Mouse (Mus musculus) heart, postnatal 0 days (tissue): ENCODE measurements around the gene Hist1h2bm. TPM values are rescaled to one million over a fixed set of nuclear protein-coding genes. Genes with fewer than 3 reads are reported as not detected.
"Not testable (repeated sequence)": the region's sequence is repeated elsewhere in the genome, so short reads cannot be mapped to it uniquely, and the experiment has no call there.

Experiments used
- ATAC-seq: fragments of 200-750 bp; cut with Nextera tagmentation; 2 replicates; pipeline ENCODE4 v1.8.0; 2017; ENCODE audit warnings: low read depth, moderate number of reproducible peaks, moderate library complexity; ENCODE audit not compliant: insufficient read depth
- DNase-seq: peaks from one replicate; pipeline ENCODE4 v3.0.0-alpha.2; 2016; ENCODE audit warnings: low spot score
- H3K27ac ChIP-seq: fragments of 300-500 bp; sonication (generic); 2 replicates; pipeline ENCODE4 v1.5.1; 2014; ENCODE audit warnings: low read depth, mild to moderate bottlenecking
- H3K27me3 ChIP-seq: fragments of 300-500 bp; sonication (generic); 2 replicates; pipeline ENCODE4 v1.6.1; 2014; ENCODE audit warnings: low read length, mixed read lengths; ENCODE audit not compliant: control insufficient read depth, insufficient read depth
- H3K36me3 ChIP-seq: fragments of 300-500 bp; sonication (generic); replicated peaks from 2 replicates; pipeline ENCODE4 v1.6.1; 2014; ENCODE audit warnings: low read length, mixed read lengths; ENCODE audit not compliant: control insufficient read depth, insufficient read depth
- H3K4me1 ChIP-seq: fragments of 300-500 bp; sonication (generic); 2 replicates; pipeline ENCODE4 v1.6.1; 2014; ENCODE audit warnings: antibody characterized with exemption; ENCODE audit not compliant: control insufficient read depth, insufficient read depth
- H3K4me2 ChIP-seq: fragments of 300-500 bp; sonication (generic); 2 replicates; pipeline ENCODE4 v1.6.1; 2014; ENCODE audit warnings: low read depth, mild to moderate bottlenecking, low read length, moderate library complexity
- H3K4me3 ChIP-seq: fragments of 300-500 bp; sonication (generic); 2 replicates; pipeline ENCODE4 v1.5.1; 2014; ENCODE audit warnings: low read depth, low read length
- H3K9ac ChIP-seq: fragments of 300-500 bp; sonication (generic); replicated peaks from 2 replicates; pipeline ENCODE4 v1.6.1; 2014; ENCODE audit warnings: low read depth, low read length, mixed read lengths
- H3K9me3 ChIP-seq: fragments of 300-500 bp; sonication (generic); replicated peaks from 2 replicates; pipeline ENCODE4 v1.6.1; 2016; ENCODE audit warnings: low read length; ENCODE audit not compliant: control insufficient read depth
- CTCF ChIP-seq: IDR thresholded peaks from 2 replicates; pipeline ENCODE4 v1.5.1; 2016; ENCODE audit warnings: antibody characterized with exemption, control low read depth, low read depth
- EP300 ChIP-seq: IDR thresholded peaks from 2 replicates; pipeline ENCODE4 v1.6.1; 2016; ENCODE audit warnings: antibody characterized with exemption, low read depth
- WGBS: fragments of 180-500 bp; shearing (Covaris S2); extraction: QIAGEN DNeasy Blood & Tissue Kit; methylation state at CpG from one replicate; pipeline ENCODE4 v1.1.7; 2014; 5-methylcytosine and 5-hydroxymethylcytosine counted together
- polyA plus RNA-seq: library from polyadenylated mRNA; unstranded; fragments of >200 nt; fragmentation: Nextera tagmentation; extraction: Ambion mirVana; gene quantifications from 2 replicates; pipeline ENCODE4 v1.2.1, GENCODE M21; 2015
- total RNA-seq: library from RNA; depleted of rRNA; stranded (reverse); fragments of >200 nt; gene quantifications from 2 replicates; pipeline ENCODE4 v1.2.3, GENCODE M21; 2014; ENCODE audit warnings: low replicate concordance

Gene Hist1h2bm
- total and polyA plus RNA-seq, 2 experiments from 2014 or later = 0.90 to 1,438 TPM

DNA sequence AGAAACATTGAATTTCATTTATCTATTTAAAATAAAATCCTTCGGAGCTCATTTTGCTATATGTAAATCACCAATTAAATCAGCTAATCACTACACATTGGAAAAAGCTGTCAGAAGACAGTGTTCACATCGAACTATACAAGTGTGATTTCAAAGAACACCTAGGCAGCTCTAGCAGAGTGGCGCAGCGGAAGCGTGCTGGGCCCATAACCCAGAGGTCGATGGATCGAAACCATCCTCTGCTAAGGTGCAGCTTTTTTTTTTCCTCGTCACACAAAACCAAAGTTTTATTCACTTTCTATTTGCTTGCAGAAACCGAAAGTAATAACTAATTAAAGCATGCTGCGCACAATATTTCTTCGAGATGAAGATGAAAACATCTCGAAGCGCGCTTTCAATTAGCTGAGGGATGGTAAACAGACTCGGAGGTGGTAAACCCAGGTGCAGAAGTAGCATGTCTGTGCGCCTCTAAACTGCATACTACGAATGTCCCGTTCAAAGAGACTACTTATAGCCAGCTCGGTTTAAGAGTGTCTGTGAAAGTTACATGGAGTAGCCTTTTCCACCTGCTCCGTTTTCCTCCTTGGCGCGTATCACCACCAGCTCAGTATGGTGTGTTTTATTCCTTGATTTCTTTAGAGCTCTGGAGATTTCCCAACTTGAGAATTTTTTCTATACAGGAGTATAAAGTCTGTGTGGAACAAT lies 10.9 kb upstream of the Hist1h2bm start:
- no peaks in the 10 kb centered on the region for H3K9me3 ChIP-seq
- TF ChIP-seq EP300 = no peak
- TF ChIP-seq CTCF = no peak
- H3K36me3 ChIP-seq = no peaks in the 10 kb centered on the region
- peak overlapping the region; percentile 64 for H3K9ac ChIP-seq
- DNase-seq (peak; percentile 50), ATAC-seq (peak; percentile 77)
- peak overlapping the region; percentile 79 for H3K4me2 ChIP-seq
- peaks cover 14% of the 10 kb centered on the region for H3K4me1 ChIP-seq
- 2% methylated on average over 22 of the region's 22 CpGs for WGBS
- no peaks in the 10 kb centered on the region for H3K27me3 ChIP-seq
- peak overlapping the region; percentile 13; the same call in 1 of the 2 replicates for H3K27ac ChIP-seq
- H3K4me3 ChIP-seq = peak overlapping the region; percentile 63

DNA sequence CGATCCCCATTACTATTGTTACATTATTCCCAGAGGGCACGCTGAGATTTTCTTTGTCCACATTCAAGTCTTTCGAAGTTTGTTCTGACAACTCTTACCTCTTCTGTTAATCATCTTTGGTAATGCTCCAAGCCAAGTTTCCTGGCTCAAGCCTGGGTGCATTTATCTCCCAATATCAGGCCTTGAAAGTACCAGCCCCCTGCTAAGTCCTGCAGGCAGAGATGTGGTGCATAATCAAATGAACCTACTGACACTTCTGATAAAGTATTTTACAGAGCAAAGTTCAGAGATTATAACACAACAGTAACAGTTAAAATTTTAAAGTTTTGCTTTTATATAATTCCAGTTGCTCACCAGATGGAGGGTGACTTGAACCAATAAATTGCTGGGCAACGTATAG lies 10.1 kb upstream of the Hist1h2bm start:
- Histone ChIP-seq H3K4me2 (peak overlapping the region; percentile 79), H3K27me3 (no peaks in the 10 kb centered on the region), H3K4me3 (peak overlapping the region; percentile 63; the same call in 1 of the 2 replicates), H3K36me3 (no peaks in the 10 kb centered on the region), H3K9ac (peak overlapping the region; percentile 64; the same call in 1 of the 2 replicates), H3K27ac (no peak overlapping the region), H3K9me3 (no peaks in the 10 kb centered on the region), H3K4me1 (peaks cover 14% of the 10 kb centered on the region)
- no peak for ATAC-seq
- no peak for DNase-seq
- WGBS = 27% methylated on average over 4 of the region's 4 CpGs
- TF ChIP-seq EP300 (no peak), CTCF (no peak)

DNA sequence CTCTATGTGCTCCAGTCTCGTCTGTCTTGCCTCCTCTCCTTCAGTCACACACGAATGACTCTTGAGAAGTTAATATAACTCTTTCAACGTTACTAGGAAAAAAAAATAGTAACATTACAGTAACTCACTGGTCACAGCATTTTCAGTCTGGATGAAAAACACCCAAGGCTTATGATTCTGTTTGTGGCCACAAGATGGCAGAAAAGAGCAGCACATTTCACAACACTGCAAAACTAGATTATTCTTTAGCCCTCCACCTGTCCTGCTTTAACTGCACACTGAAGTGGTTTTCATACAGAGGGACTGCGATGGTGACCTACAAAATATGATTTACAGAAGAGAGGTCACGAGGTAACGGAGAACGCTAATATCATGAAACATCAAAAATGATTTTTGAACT lies 7.1 kb upstream of the Hist1h2bm start:
- TF ChIP-seq EP300 (no peak), CTCF (peak; percentile 83)

DNA sequence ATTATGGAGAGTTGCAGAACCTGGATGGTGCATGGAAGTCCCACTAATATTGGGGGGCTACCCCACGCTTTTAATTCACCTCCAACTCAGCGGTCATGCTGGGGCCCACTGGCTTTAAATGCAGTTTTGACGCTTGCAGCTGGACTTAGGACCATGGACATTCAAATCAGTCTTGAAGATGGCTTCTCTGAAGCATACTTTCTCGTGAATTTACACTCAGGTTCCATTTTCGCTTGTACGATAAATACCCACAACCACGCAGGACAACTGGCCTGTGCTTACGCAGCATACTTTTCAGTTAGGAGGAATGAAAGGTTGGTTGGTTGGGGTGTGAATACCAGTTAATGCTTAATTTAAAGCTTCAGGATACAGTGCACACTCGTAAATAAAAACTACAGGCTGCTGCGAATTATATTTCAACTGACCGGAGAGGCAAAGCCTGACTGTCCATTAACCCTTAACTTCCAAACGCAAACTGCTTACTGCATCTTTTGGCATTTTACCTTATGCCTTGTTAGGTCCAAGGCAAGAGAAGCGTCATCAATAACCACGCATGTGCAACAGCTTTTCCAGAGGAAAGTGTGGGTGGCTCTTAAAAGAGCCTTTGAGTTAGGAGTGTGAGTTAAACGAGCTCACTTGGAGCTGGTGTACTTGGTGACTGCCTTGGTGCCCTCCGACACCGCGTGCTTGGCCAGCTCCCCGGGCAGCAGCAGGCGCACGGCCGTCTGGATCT lies 6.5 kb upstream of the Hist1h2bm start:
- H3K9ac ChIP-seq = no peak overlapping the region; the same call in 1 of the 2 replicates
- no peak for ATAC-seq
- no peak for TF ChIP-seq CTCF
- no peak for TF ChIP-seq EP300
- no peak for DNase-seq
- no peaks in the 10 kb centered on the region for H3K27me3 ChIP-seq
- H3K36me3 ChIP-seq = no peaks in the 10 kb centered on the region
- peak overlapping the region; percentile 89 for H3K27ac ChIP-seq
- peaks cover 14% of the 10 kb centered on the region for H3K4me1 ChIP-seq
- peak overlapping the region; percentile 44 for H3K4me3 ChIP-seq
- 1% methylated on average over 22 of the region's 22 CpGs for WGBS
- peak overlapping the region; percentile 73 for H3K4me2 ChIP-seq
- no peaks in the 10 kb centered on the region for H3K9me3 ChIP-seq

More for the DNA sequence above, 7.1 kb upstream of the Hist1h2bm start:
- H3K4me3 ChIP-seq = peak overlapping the region; percentile 44
- H3K36me3 ChIP-seq = no peaks in the 10 kb centered on the region
- no peaks in the 10 kb centered on the region for H3K27me3 ChIP-seq
- H3K27ac ChIP-seq = no peak overlapping the region
- DNase-seq (peak; percentile 82), ATAC-seq (no peak)
- H3K4me2 ChIP-seq = peak overlapping the region; percentile 73
- under 1% methylated on average over 7 of the region's 7 CpGs for WGBS
- H3K9ac ChIP-seq = no peak overlapping the region
- H3K9me3 ChIP-seq = no peaks in the 10 kb centered on the region
- peaks cover 14% of the 10 kb centered on the region for H3K4me1 ChIP-seq

DNA sequence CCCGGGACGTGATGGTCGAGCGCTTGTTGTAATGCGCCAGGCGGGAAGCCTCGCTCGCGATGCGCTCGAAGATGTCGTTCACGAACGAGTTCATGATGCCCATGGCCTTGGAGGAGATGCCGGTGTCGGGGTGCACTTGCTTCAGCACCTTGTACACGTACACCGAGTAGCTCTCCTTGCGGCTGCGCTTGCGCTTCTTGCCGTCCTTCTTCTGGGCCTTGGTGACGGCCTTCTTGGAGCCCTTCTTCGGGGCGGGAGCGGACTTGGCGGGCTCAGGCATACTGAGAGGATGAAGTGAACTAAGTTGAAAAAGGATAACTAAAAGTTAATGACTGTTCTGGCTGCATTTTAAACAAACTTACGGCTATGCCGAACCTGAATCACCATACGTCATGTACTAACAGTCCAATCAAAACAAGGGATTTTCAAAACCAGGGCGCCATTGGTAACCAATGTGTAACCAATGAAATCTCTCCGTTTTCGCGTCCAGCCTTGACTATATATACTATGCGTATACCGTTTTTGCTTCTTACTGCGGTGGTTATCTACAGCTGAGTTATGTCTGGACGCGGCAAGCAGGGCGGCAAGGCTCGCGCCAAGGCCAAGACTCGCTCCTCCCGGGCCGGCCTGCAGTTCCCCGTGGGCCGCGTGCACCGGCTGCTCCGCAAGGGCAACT lies 5.8 kb upstream of the Hist1h2bm start, which contains the start of the genes Hist1h2bl and Hist1h2ai:
Hist1h2bl (minus strand) TSS at position 280 of the 676 bp plus-strand sequence.
Hist1h2ai (plus strand) TSS at position 559 of the 676 bp plus-strand sequence.
- Histone ChIP-seq H3K9ac (peak within 1 kb of the TSS; percentile 62), H3K27ac (peak within 1 kb of the TSS; percentile 89), H3K4me3 (peak within 1 kb of the TSS; percentile 44), H3K4me2 (peak within 1 kb of the TSS; percentile 73), H3K4me1 (peaks cover 17% of the 10 kb centered on the region)
- H3K27me3 ChIP-seq, H3K36me3 ChIP-seq, H3K9me3 ChIP-seq: not testable (repeated sequence)
- ATAC-seq (peak; percentile 89), DNase-seq (peak; percentile 95)
- peak; percentile 54; the same call in 1 of the 2 replicates for TF ChIP-seq EP300
- under 1% methylated on average over 29 of the region's 50 CpGs for WGBS

DNA sequence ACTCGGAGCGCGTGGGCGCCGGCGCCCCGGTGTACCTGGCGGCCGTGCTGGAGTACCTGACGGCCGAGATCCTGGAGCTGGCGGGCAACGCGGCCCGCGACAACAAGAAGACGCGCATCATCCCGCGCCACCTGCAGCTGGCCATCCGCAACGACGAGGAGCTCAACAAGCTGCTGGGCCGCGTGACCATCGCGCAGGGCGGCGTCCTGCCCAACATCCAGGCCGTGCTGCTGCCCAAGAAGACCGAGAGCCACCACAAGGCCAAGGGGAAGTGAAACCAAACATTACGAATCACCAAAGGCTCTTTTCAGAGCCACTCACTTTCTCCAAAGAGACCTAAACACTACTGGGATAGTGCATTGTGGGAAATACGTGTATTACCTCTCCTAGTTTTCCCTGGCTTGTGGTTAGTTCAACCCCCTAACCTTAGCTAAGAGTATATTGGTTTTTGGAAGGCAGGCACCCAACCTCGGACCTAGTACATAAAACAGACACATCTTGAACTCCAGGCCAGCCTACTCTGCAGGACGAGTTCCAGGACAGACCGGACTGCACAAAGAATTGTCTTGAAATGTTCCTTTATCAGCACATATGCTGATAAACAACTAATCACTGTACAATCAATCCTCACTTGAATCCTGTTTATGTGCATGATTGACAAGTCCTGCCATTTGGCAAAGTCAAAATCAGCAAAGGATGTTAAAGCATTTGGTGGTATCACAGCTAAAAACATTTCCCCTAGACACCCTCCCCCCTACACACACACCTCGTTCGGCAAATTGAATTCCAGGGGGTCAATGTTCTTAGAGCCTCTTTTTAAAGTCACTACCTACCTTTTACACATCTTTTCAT lies 5.1 kb upstream of the Hist1h2bm start:
- not testable (repeated sequence) for DNase-seq

More for the DNA sequence above, 5.1 kb upstream of the Hist1h2bm start:
- Histone ChIP-seq H3K9ac (peak overlapping the region; percentile 62), H3K4me3 (peak overlapping the region; percentile 44), H3K27ac (peak overlapping the region; percentile 89), H3K4me2 (peak overlapping the region; percentile 73), H3K4me1 (peaks cover 12% of the 10 kb centered on the region)
- under 1% methylated on average over 10 of the region's 38 CpGs for WGBS
- not testable (repeated sequence) for H3K9me3 ChIP-seq, H3K36me3 ChIP-seq, H3K27me3 ChIP-seq
- peak; percentile 33 for ATAC-seq
